Mouse (Mus musculus): ENCODE measurements around the gene Greb1.

- TF ChIP-seq CTCF (IDR thresholded peaks at IDR 0.05; ENCODE audit: low read depth, low read length) (no peak), TAL1 (conservative IDR thresholded peaks at IDR 0.05; ENCODE audit: low read depth, low read length) (no peak), POLR2AphosphoS5 (IDR thresholded peaks at IDR 0.05; ENCODE audit: insufficient replicate concordance, low read depth, low read length) (no peak), GATA2 (IDR thresholded peaks at IDR 0.05; ENCODE audit: borderline replicate concordance, low read depth, low read length) (no peak), GATA1 (IDR thresholded peaks at IDR 0.05; ENCODE audit: borderline replicate concordance, low read length) (no peak)
Measured at GRCm38 (mm10) chr12:16630152-16630865, 170.4 kb downstream of the Greb1 start.

Data from G1E (cell line).